Mouse (Mus musculus): ENCODE measurements around the gene Dlgap1. TPM values are rescaled to one million over a fixed set of nuclear protein-coding genes. Genes with fewer than 3 reads are reported as not detected.
A peak's percentile ranks its signal among the peaks of the same experiment; 100 is the strongest.

Gene Dlgap1
- 100 to 1,000 TPM; 456 to 507 (median 496) TPM for total RNA-seq (2022)

GRCm38 (mm10) chr17:69969021-69969815, at the start of gene Dlgap1:
Gene Dlgap1 (plus strand): TSS chr17:69969073.
- peak; percentile 56 to 66 for DNase-seq (ENCODE audit: low spot score in 2 of 2)

- no peak for DNase-seq (ENCODE audit: low spot score in 2 of 2)
Observed at GRCm38 (mm10) chr17:69954936-69955335, 13.9 kb upstream of the Dlgap1 start.

GRCm38 (mm10) chr17:69969816-69970750, 1.2 kb downstream of the Dlgap1 start:
- DNase-seq (ENCODE audit: low spot score in 2 of 2) = peak; percentile 26 to 30

GRCm38 (mm10) chr17:69973081-69973480, 4.2 kb downstream of the Dlgap1 start:
- no peak for DNase-seq (ENCODE audit: low spot score in 2 of 2)

GRCm38 (mm10) chr17:69973991-69974390, 5.1 kb downstream of the Dlgap1 start:
- no peak for DNase-seq (ENCODE audit: low spot score in 2 of 2)

GRCm38 (mm10) chr17:69982236-69982923, 13.5 kb downstream of the Dlgap1 start:
- no peak for DNase-seq (ENCODE audit: low spot score in 2 of 2)

- DNase-seq (ENCODE audit: low spot score in 2 of 2) = no peak
Observed at GRCm38 (mm10) chr17:69996406-69996805, 27.5 kb downstream of the Dlgap1 start.

- no peak for DNase-seq (ENCODE audit: low spot score in 2 of 2)
Observed at GRCm38 (mm10) chr17:70002026-70002425, 33.2 kb downstream of the Dlgap1 start.

- no peak for DNase-seq (ENCODE audit: low spot score in 2 of 2)
Observed at GRCm38 (mm10) chr17:70004628-70005027, 35.8 kb downstream of the Dlgap1 start.

GRCm38 (mm10) chr17:70007607-70008006, 38.7 kb downstream of the Dlgap1 start:
- DNase-seq (ENCODE audit: low spot score in 2 of 2) = no peak

- DNase-seq (ENCODE audit: low spot score in 2 of 2) = no peak
Observed at GRCm38 (mm10) chr17:70016511-70016910, 47.6 kb downstream of the Dlgap1 start.

GRCm38 (mm10) chr17:70020376-70020775, 51.5 kb downstream of the Dlgap1 start:
- no peak for DNase-seq (ENCODE audit: low spot score in 2 of 2)

GRCm38 (mm10) chr17:70022618-70023017, 53.7 kb downstream of the Dlgap1 start:
- no peak for DNase-seq (ENCODE audit: low spot score in 2 of 2)

- peak in 1 of 2 experiments; percentile 26 for DNase-seq (ENCODE audit: low spot score in 2 of 2)
Observed at GRCm38 (mm10) chr17:70034862-70035261, 66.0 kb downstream of the Dlgap1 start.

- no peak for DNase-seq (ENCODE audit: low spot score in 2 of 2)
Observed at GRCm38 (mm10) chr17:70040751-70041430, 72.0 kb downstream of the Dlgap1 start.

- DNase-seq (ENCODE audit: low spot score in 2 of 2) = no peak
Observed at GRCm38 (mm10) chr17:70068281-70068680, 99.4 kb downstream of the Dlgap1 start.

- no peak for DNase-seq (ENCODE audit: low spot score in 2 of 2)
Observed at GRCm38 (mm10) chr17:70072066-70072465, 103.2 kb downstream of the Dlgap1 start.

- DNase-seq (ENCODE audit: low spot score in 2 of 2) = no peak
Observed at GRCm38 (mm10) chr17:70088220-70088619, 119.3 kb downstream of the Dlgap1 start.

- DNase-seq (ENCODE audit: low spot score in 2 of 2) = no peak
Observed at GRCm38 (mm10) chr17:70090737-70091136, 121.9 kb downstream of the Dlgap1 start.

- no peak for DNase-seq (ENCODE audit: low spot score in 2 of 2)
Observed at GRCm38 (mm10) chr17:70129151-70129550, 160.3 kb downstream of the Dlgap1 start.

- no peak for DNase-seq (ENCODE audit: low spot score in 2 of 2)
Observed at GRCm38 (mm10) chr17:70169831-70170230, 201.0 kb downstream of the Dlgap1 start.
